Mouse (Mus musculus): ENCODE measurements around the gene Fdps. TPM values are rescaled to one million over a fixed set of nuclear protein-coding genes. Genes with fewer than 3 reads are reported as not detected.

Gene Fdps
- polyA plus RNA-seq, 1 experiment from 2014 or later, result 326 TPM

DNA sequence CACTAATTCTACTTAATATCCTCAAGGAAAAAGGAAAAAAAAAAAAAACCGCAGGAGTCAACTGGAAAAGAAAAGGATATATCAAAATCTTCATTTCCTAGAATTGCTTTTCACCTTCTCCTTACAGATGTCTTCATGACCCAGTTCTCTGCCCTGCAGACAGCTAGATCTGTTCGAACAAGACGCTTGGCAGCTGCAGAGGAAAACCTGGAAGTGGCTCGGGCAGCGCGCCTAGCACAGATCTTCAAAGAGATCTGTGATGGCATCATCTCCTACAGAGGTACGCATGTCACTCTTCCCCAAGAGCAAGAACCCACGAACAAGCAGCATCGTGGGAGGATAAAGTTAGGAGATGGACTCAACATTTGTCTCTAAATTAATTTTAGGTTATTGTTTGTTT lies 43.4 kb downstream of the Fdps start:
- ATAC-seq (ENCODE audit: insufficient number of reproducible peaks, low FRiP score, low TSS enrichment, low read depth) (no peak), DNase-seq (ENCODE audit: low spot score) (no peak)
- H3K27me3 ChIP-seq (ENCODE audit: control insufficient read depth, insufficient read depth, low read length), result no peaks in the 10 kb centered on the region
- H3K4me2 ChIP-seq (ENCODE audit: low read depth, severe bottlenecking), result no peak overlapping the region
- no peak overlapping the region for H3K9ac ChIP-seq (ENCODE audit: low read length)
- H3K4me1 ChIP-seq (ENCODE audit: control insufficient read depth, insufficient read depth, low read length), result no peaks in the 10 kb centered on the region
- H3K27ac ChIP-seq (replicated peaks; ENCODE audit: low read depth, low read length), result no peak overlapping the region
- H3K36me3 ChIP-seq (ENCODE audit: control insufficient read depth, insufficient read depth, low read length), result peaks cover 20% of the 10 kb centered on the region; the same call in 1 of the 2 replicates
- no peaks in the 10 kb centered on the region for H3K9me3 ChIP-seq (ENCODE audit: control insufficient read depth, low read length)
- H3K4me3 ChIP-seq (ENCODE audit: low read depth, low read length), result no peak overlapping the region
- 95% methylated on average over 9 of the region's 9 CpGs for WGBS

Other genes with a start within 250 kb of the Fdps start
- 51.5 and 53.3 TPM in 2 replicates for gene Msto1, start 188.0 kb downstream of the Fdps start, polyA plus RNA-seq (2014; fragmentation: Nextera tagmentation; extraction: Ambion mirVana)
- gene Ash1l, start 151.3 kb downstream of the Fdps start, polyA plus RNA-seq (2014; fragmentation: Nextera tagmentation; extraction: Ambion mirVana), result 17.8 and 19.2 TPM in 2 replicates
- 167 and 178 TPM in 2 replicates for gene Dap3, start 150.8 kb downstream of the Fdps start, polyA plus RNA-seq (2014; fragmentation: Nextera tagmentation; extraction: Ambion mirVana)
- gene Rusc1, start 8.6 kb downstream of the Fdps start, polyA plus RNA-seq (2014; fragmentation: Nextera tagmentation; extraction: Ambion mirVana), result 13.8 TPM in 2 replicates
- gene Gm43738, start 860 bp downstream of the Fdps start, polyA plus RNA-seq (2014; fragmentation: Nextera tagmentation; extraction: Ambion mirVana), result not detected in 2 replicates
- gene Pklr, start 34.2 kb upstream of the Fdps start, polyA plus RNA-seq (2014; fragmentation: Nextera tagmentation; extraction: Ambion mirVana), result 1.2 and 1.6 TPM in 2 replicates
- 1.0 and 1.1 TPM in 2 replicates for gene Hcn3, start 58.2 kb upstream of the Fdps start, polyA plus RNA-seq (2014; fragmentation: Nextera tagmentation; extraction: Ambion mirVana)
- 34.8 and 35.2 TPM in 2 replicates for gene Clk2, start 62.8 kb upstream of the Fdps start, polyA plus RNA-seq (2014; fragmentation: Nextera tagmentation; extraction: Ambion mirVana)
- 107 and 110 TPM in 2 replicates for gene Scamp3, start 75.5 kb upstream of the Fdps start, polyA plus RNA-seq (2014; fragmentation: Nextera tagmentation; extraction: Ambion mirVana)
- 24.0 and 27.1 TPM in 2 replicates for gene Fam189b, start 81.2 kb upstream of the Fdps start, polyA plus RNA-seq (2014; fragmentation: Nextera tagmentation; extraction: Ambion mirVana)
- 30.7 and 33.1 TPM in 2 replicates for gene Gba, start 101.0 kb upstream of the Fdps start, polyA plus RNA-seq (2014; fragmentation: Nextera tagmentation; extraction: Ambion mirVana)
- gene Thbs3, start 113.2 kb upstream of the Fdps start, polyA plus RNA-seq (2014; fragmentation: Nextera tagmentation; extraction: Ambion mirVana), result 21.0 and 21.6 TPM in 2 replicates
- gene Mtx1, start 125.1 kb upstream of the Fdps start, polyA plus RNA-seq (2014; fragmentation: Nextera tagmentation; extraction: Ambion mirVana), result 213 and 231 TPM in 2 replicates
- 0.68 TPM in 1 of 2 replicates, not detected in the other for gene Muc1, start 127.1 kb upstream of the Fdps start, polyA plus RNA-seq (2014; fragmentation: Nextera tagmentation; extraction: Ambion mirVana)
- gene Krtcap2, start 144.0 kb upstream of the Fdps start, polyA plus RNA-seq (2014; fragmentation: Nextera tagmentation; extraction: Ambion mirVana), result 272 and 295 TPM in 2 replicates
- 4.0 and 5.5 TPM in 2 replicates for gene Trim46, start 144.3 kb upstream of the Fdps start, polyA plus RNA-seq (2014; fragmentation: Nextera tagmentation; extraction: Ambion mirVana)
- gene Dpm3, start 157.4 kb upstream of the Fdps start, polyA plus RNA-seq (2014; fragmentation: Nextera tagmentation; extraction: Ambion mirVana), result 93.3 and 106 TPM in 2 replicates
- gene Slc50a1, start 168.6 kb upstream of the Fdps start, polyA plus RNA-seq (2014; fragmentation: Nextera tagmentation; extraction: Ambion mirVana), result 46.4 and 47.2 TPM in 2 replicates
- gene Efna1, start 179.2 kb upstream of the Fdps start, polyA plus RNA-seq (2014; fragmentation: Nextera tagmentation; extraction: Ambion mirVana), result 42.4 and 47.7 TPM in 2 replicates
- gene Efna3, start 221.0 kb upstream of the Fdps start, polyA plus RNA-seq (2014; fragmentation: Nextera tagmentation; extraction: Ambion mirVana), result 13.9 and 19.3 TPM in 2 replicates
- gene Efna4, start 236.1 kb upstream of the Fdps start, polyA plus RNA-seq (2014; fragmentation: Nextera tagmentation; extraction: Ambion mirVana), result 46.9 and 48.9 TPM in 2 replicates
- 17.8 and 21.0 TPM in 2 replicates for gene Adam15, start 248.0 kb upstream of the Fdps start, polyA plus RNA-seq (2014; fragmentation: Nextera tagmentation; extraction: Ambion mirVana)